ENCODE assay signal across 16 mouse cellular contexts in genomic region chr19:53889555-53889954, GRCm38 (mm10). TPM values are rescaled to one million over a fixed set of nuclear protein-coding genes. Genes with fewer than 3 reads are reported as not detected.
A peak's percentile ranks its signal among the peaks of the same experiment; 100 is the strongest.
DNase-seq lines count a peak whose midpoint lies in the region; ATAC-seq and TF ChIP-seq lines count a peak whose summit lies in the region.
"Had no signal": no experiment of that assay in that cellular context is flagged by ENCODE, and none has a peak within 500 bp of the region (broad histone marks: within the 10 kb centered on the region; RNA-seq: fewer than 3 reads in every experiment).

No protein-coding gene starts in this region.

- peak overlapping the region; percentile 44 for H3K27ac ChIP-seq in liver, postnatal 0 days (ENCODE audit: low read depth)
- H3K27ac ChIP-seq in forebrain, embryonic 14.5 days (ENCODE audit: low read depth, low read length): no peak overlapping the region
- H3K27ac ChIP-seq: intestine, embryonic 15.5 days; limb, embryonic 10.5 days; midbrain, embryonic 12.5 days; neural tube, embryonic 13.5 days had no signal

- peaks cover 71% of the 10 kb centered on the region for H3K4me1 ChIP-seq in liver, postnatal 0 days (ENCODE audit: insufficient read depth)
- peaks cover 5% of the 10 kb centered on the region for H3K4me1 ChIP-seq in forebrain, embryonic 14.5 days (ENCODE audit: control insufficient read depth, insufficient read depth, low read length)

- H3K36me3 ChIP-seq in liver, postnatal 0 days (replicated peaks; ENCODE audit: insufficient read depth, low read length): no peaks in the 10 kb centered on the region
- no peaks in the 10 kb centered on the region for H3K36me3 ChIP-seq in forebrain, embryonic 14.5 days (ENCODE audit: control insufficient read depth, insufficient read depth, low read length)
- H3K36me3 ChIP-seq: intestine, embryonic 15.5 days; limb, embryonic 10.5 days; midbrain, embryonic 12.5 days; neural tube, embryonic 13.5 days had no signal

- H3K4me2 ChIP-seq in liver, postnatal 0 days (ENCODE audit: low read depth, low read length): no peak overlapping the region
- H3K4me2 ChIP-seq in forebrain, embryonic 14.5 days (ENCODE audit: low read length): no peak overlapping the region
- H3K4me2 ChIP-seq: intestine, embryonic 15.5 days; midbrain, embryonic 12.5 days; neural tube, embryonic 13.5 days had no signal

- H3K9ac ChIP-seq in liver, postnatal 0 days (replicated peaks): no peak overlapping the region
- no peak overlapping the region for H3K9ac ChIP-seq in forebrain, embryonic 14.5 days (ENCODE audit: low read length)
- H3K9ac ChIP-seq: intestine, embryonic 15.5 days; midbrain, embryonic 12.5 days; neural tube, embryonic 13.5 days had no signal

- peak; percentile 41 for DNase-seq in lung, postnatal 36 days
- DNase-seq in lung, postnatal 25 days (ENCODE audit: low spot score): no peak
- DNase-seq in CD8-positive naive resting alpha-beta T cell, adult 2 months (ENCODE audit: low read depth in 2 of 2, low spot score in 2 of 2): peak; percentile 33 to 50
- peak; percentile 28 for DNase-seq in liver, postnatal 0 days
- DNase-seq in thymus, postnatal 36 days: peak; percentile 45 to 50
- no peak for DNase-seq in ovary, postnatal 36 days (ENCODE audit: low spot score)
- DNase-seq in forebrain, embryonic 14.5 days (ENCODE audit: low spot score): no peak
- DNase-seq: cerebellum, adult 8-10 months; heart, adult 18-20 months; kidney, postnatal 25 days; layer of hippocampus, postnatal 36 days; right cerebral cortex, adult 18-20 months had no signal

- H3K4me3 ChIP-seq in liver, postnatal 0 days (ENCODE audit: low read depth, low read length): no peak overlapping the region
- H3K4me3 ChIP-seq in forebrain, embryonic 14.5 days (ENCODE audit: low read depth, low read length): no peak overlapping the region
- H3K4me3 ChIP-seq: intestine, embryonic 15.5 days; limb, embryonic 10.5 days; midbrain, embryonic 12.5 days; neural tube, embryonic 13.5 days had no signal

- WGBS in liver, postnatal 0 days (ENCODE audit: insufficient replicate concordance): 35% methylated on average over 5 of the region's 5 CpGs
- WGBS in forebrain, embryonic 14.5 days: 91% methylated on average over 5 of the region's 5 CpGs

- no peaks in the 10 kb centered on the region for H3K9me3 ChIP-seq in liver, postnatal 0 days (ENCODE audit: low read length)
- H3K9me3 ChIP-seq in forebrain, embryonic 14.5 days (replicated peaks; ENCODE audit: control insufficient read depth, low read length): no peaks in the 10 kb centered on the region
- H3K9me3 ChIP-seq: intestine, embryonic 15.5 days; limb, embryonic 10.5 days; midbrain, embryonic 12.5 days; neural tube, embryonic 13.5 days had no signal

- no peak for TF ChIP-seq EP300 in liver, postnatal 0 days (IDR thresholded peaks at IDR 0.05; ENCODE audit: low read depth)

- TF ChIP-seq CTCF in liver, postnatal 0 days (IDR thresholded peaks at IDR 0.05; ENCODE audit: low read depth): no peak

- H3K27me3 ChIP-seq in liver, postnatal 0 days (ENCODE audit: insufficient read depth, low read length): no peaks in the 10 kb centered on the region
- H3K27me3 ChIP-seq in forebrain, embryonic 14.5 days (replicated peaks; ENCODE audit: control insufficient read depth, insufficient read depth, low read length): no peaks in the 10 kb centered on the region
- H3K27me3 ChIP-seq: intestine, embryonic 15.5 days; midbrain, embryonic 12.5 days; neural tube, embryonic 13.5 days had no signal

- ATAC-seq in liver, postnatal 0 days: peak; percentile 12; the same call in 1 of the 2 replicates
- ATAC-seq in forebrain, embryonic 14.5 days: no peak
- ATAC-seq: intestine, embryonic 15.5 days had no signal

RNA-seq across cellular contexts. Expression of gene Pdcd4, which starts 2.5 kb away (rescaled TPM):
- 39.0 and 41.2 TPM in 2 replicates for polyA plus RNA-seq in liver, postnatal 0 days (2015; fragmentation: Nextera tagmentation; extraction: Ambion mirVana)
- polyA plus RNA-seq in forebrain, embryonic 14.5 days (2014; fragmentation: Nextera tagmentation; extraction: Ambion mirVana): 62.1 and 75.4 TPM in 2 replicates

RNA-seq across cellular contexts. Expression of gene Shoc2, which starts 54.6 kb away (rescaled TPM):
- 13.5 and 13.7 TPM in 2 replicates for polyA plus RNA-seq in liver, postnatal 0 days (2015; fragmentation: Nextera tagmentation; extraction: Ambion mirVana)
- 49.6 and 61.1 TPM in 2 replicates for polyA plus RNA-seq in forebrain, embryonic 14.5 days (2014; fragmentation: Nextera tagmentation; extraction: Ambion mirVana)

RNA-seq across cellular contexts. Expression of gene Bbip1, which starts 54.9 kb away (rescaled TPM):
- 32.6 and 36.5 TPM in 2 replicates for polyA plus RNA-seq in liver, postnatal 0 days (2015; fragmentation: Nextera tagmentation; extraction: Ambion mirVana)
- 174 and 180 TPM in 2 replicates for polyA plus RNA-seq in forebrain, embryonic 14.5 days (2014; fragmentation: Nextera tagmentation; extraction: Ambion mirVana)

Comparison
In these comparisons a context has a peak if more than half of its experiments do, and no peak if none do; other contexts are left out.
1. DNase-seq: peak in lung, postnatal 36 days (single experiment), CD8-positive naive resting alpha-beta T cell, adult 2 months (2 of 2), liver, postnatal 0 days (single experiment) and thymus, postnatal 36 days (2 of 2); none in lung, postnatal 25 days (single experiment), ovary, postnatal 36 days (single experiment) and forebrain, embryonic 14.5 days (single experiment).